Mouse (Mus musculus) cerebellum, adult 8-10 months (tissue): ENCODE measurements around the gene Pcgf6.
"Not testable (repeated sequence)": the region's sequence is repeated elsewhere in the genome, so short reads cannot be mapped to it uniquely, and the experiment has no call there.

ENCODE experiments used
- DNase-seq: peaks from one replicate; pipeline ENCODE4 v3.0.0; 2022

Pcgf6 gene

GRCm38 (mm10) chr19:46996095-46996494, 54.6 kb downstream of the Pcgf6 start:
- no peak for DNase-seq

GRCm38 (mm10) chr19:46992329-46992728, 58.4 kb downstream of the Pcgf6 start:
- DNase-seq: not testable (repeated sequence)

- DNase-seq: peak; percentile 92
These were observed 59.6 kb downstream of the Pcgf6 start for GRCm38 (mm10) chr19:46991145-46991544.

GRCm38 (mm10) chr19:46990625-46991024, 60.1 kb downstream of the Pcgf6 start:
- not testable (repeated sequence) for DNase-seq

- no peak for DNase-seq
These were observed 60.6 kb downstream of the Pcgf6 start for GRCm38 (mm10) chr19:46990153-46990518.

- DNase-seq: no peak
These were observed 61.1 kb downstream of the Pcgf6 start for GRCm38 (mm10) chr19:46989479-46990152.

- DNase-seq: no peak
These were observed 62.2 kb downstream of the Pcgf6 start for GRCm38 (mm10) chr19:46988231-46989087.

- DNase-seq: no peak
These were observed 63.1 kb downstream of the Pcgf6 start for GRCm38 (mm10) chr19:46987646-46988045.

GRCm38 (mm10) chr19:46984726-46985622, 65.7 kb downstream of the Pcgf6 start:
- DNase-seq: no peak

- DNase-seq: no peak
These were observed 66.7 kb downstream of the Pcgf6 start for GRCm38 (mm10) chr19:46983966-46984380.
